Mouse (Mus musculus): ENCODE measurements around the gene Ext2.

Gene Ext2

GRCm38 (mm10) chr2:93776267-93777055, 45.9 kb downstream of the Ext2 start:
- no peak for DNase-seq (ENCODE audit: low spot score)

GRCm38 (mm10) chr2:93775431-93775830, 46.9 kb downstream of the Ext2 start:
- DNase-seq (ENCODE audit: low spot score), result no peak

- no peak for DNase-seq (ENCODE audit: low spot score)
Measured at GRCm38 (mm10) chr2:93774946-93775345, 47.4 kb downstream of the Ext2 start.

GRCm38 (mm10) chr2:93772765-93773085, 49.6 kb downstream of the Ext2 start:
- no peak for DNase-seq (ENCODE audit: low spot score)

- DNase-seq (ENCODE audit: low spot score), result no peak
Measured at GRCm38 (mm10) chr2:93772054-93772764, 50.2 kb downstream of the Ext2 start.

- DNase-seq (ENCODE audit: low spot score), result no peak
Measured at GRCm38 (mm10) chr2:93770895-93771294, 51.5 kb downstream of the Ext2 start.

GRCm38 (mm10) chr2:93769875-93770274, 52.5 kb downstream of the Ext2 start:
- no peak for DNase-seq (ENCODE audit: low spot score)

- DNase-seq (ENCODE audit: low spot score), result no peak
Measured at GRCm38 (mm10) chr2:93765721-93766120, 56.6 kb downstream of the Ext2 start.

- DNase-seq (ENCODE audit: low spot score), result no peak
Measured at GRCm38 (mm10) chr2:93764211-93764610, 58.2 kb downstream of the Ext2 start.

- no peak for DNase-seq (ENCODE audit: low spot score)
Measured at GRCm38 (mm10) chr2:93760389-93760788, 62.0 kb downstream of the Ext2 start.

- no peak for DNase-seq (ENCODE audit: low spot score)
Measured at GRCm38 (mm10) chr2:93759173-93759572, 63.2 kb downstream of the Ext2 start.

GRCm38 (mm10) chr2:93758298-93758697, 64.1 kb downstream of the Ext2 start:
- DNase-seq (ENCODE audit: low spot score), result no peak

- no peak for DNase-seq (ENCODE audit: low spot score)
Measured at GRCm38 (mm10) chr2:93754366-93754765, 68.0 kb downstream of the Ext2 start.

- DNase-seq (ENCODE audit: low spot score), result no peak
Measured at GRCm38 (mm10) chr2:93753147-93753758, 69.1 kb downstream of the Ext2 start.

GRCm38 (mm10) chr2:93749709-93750108, 72.7 kb downstream of the Ext2 start:
- no peak for DNase-seq (ENCODE audit: low spot score)

- DNase-seq (ENCODE audit: low spot score), result no peak
Measured at GRCm38 (mm10) chr2:93747538-93748126, 74.7 kb downstream of the Ext2 start.

- no peak for DNase-seq (ENCODE audit: low spot score)
Measured at GRCm38 (mm10) chr2:93746620-93747019, 75.7 kb downstream of the Ext2 start.

GRCm38 (mm10) chr2:93746162-93746561, 76.2 kb downstream of the Ext2 start:
- DNase-seq (ENCODE audit: low spot score), result no peak

GRCm38 (mm10) chr2:93745741-93746140, 76.6 kb downstream of the Ext2 start:
- DNase-seq (ENCODE audit: low spot score), result no peak

GRCm38 (mm10) chr2:93744346-93745229, 77.8 kb downstream of the Ext2 start:
- no peak for DNase-seq (ENCODE audit: low spot score)

GRCm38 (mm10) chr2:93741700-93742099, 80.7 kb downstream of the Ext2 start:
- DNase-seq (ENCODE audit: low spot score), result no peak

GRCm38 (mm10) chr2:93739044-93739569, 83.3 kb downstream of the Ext2 start:
- DNase-seq (ENCODE audit: low spot score), result no peak
